Mouse (Mus musculus): ENCODE data around the gene Ranbp10.
"Not testable (repeated sequence)": the region's sequence is repeated elsewhere in the genome, so short reads cannot be mapped to it uniquely, and the experiment has no call there.

The Ranbp10 gene

GRCm38 (mm10) chr8:105833740-105834139, 6.6 kb upstream of the Ranbp10 start:
- DNase-seq: not testable (repeated sequence)

DNA sequence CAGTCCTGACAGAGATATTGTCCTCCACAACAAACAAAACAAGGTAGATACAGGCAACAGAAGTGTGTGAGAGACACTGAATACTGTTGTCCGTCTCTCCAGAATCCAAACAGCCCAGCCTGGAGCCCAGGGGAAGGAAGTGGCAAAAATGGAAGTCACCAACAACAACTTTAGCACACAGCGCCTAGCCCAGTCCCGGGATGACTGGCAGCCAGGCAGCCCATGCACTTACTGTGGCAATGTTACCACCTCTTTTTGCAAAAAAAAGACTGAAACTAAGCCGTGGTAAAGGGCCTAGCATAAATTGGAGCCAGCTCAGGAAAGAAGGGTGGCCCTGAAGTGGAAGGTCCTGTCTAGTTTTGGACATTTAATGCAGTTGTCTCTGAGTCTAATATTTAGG, 771 bp downstream of the Ranbp10 start:
- DNase-seq: no peak

DNA sequence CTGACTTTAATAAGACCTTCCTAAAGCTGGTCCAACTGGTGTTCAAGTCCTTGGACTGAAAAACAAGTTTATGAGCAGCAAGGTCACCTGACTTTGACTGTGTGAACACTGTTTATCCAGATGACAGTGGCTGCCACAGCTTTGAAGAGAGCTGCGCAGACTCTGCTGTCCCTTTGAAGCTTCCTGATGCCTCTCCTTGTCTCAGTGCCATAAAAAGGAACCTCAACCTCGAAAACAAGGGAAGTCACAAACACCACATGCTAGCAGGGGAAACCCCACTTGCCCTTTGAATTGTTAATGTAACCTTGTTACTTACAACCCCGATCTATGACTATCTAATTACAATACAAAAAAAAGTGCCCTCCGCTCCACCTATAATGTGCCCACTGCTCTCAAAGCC, 1.6 kb downstream of the Ranbp10 start:
- no peak for DNase-seq

- DNase-seq: no peak
Observed at GRCm38 (mm10) chr8:105820925-105821324, 6.2 kb downstream of the Ranbp10 start.

DNA sequence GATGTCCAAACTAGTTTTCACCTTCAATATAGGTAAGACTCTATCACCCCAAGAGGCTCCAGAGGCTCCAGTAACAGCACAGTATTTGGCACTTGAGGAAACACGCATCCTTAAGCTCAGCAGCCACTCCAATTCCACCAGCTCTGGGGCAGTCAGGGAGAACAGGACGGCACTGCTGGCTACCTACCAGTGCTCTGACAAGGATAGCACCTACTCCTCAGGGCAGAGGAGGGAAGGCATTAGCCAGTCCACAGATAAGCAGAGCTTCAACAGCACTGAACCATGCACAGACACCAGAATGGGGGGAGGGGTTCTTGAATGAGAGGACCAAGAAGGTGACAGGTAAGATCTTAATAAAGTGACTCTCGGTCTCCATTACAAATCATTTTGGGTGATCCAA, 7.5 kb downstream of the Ranbp10 start:
- no peak for DNase-seq

- no peak for DNase-seq
Observed at GRCm38 (mm10) chr8:105813241-105813640, 13.9 kb downstream of the Ranbp10 start.

DNA sequence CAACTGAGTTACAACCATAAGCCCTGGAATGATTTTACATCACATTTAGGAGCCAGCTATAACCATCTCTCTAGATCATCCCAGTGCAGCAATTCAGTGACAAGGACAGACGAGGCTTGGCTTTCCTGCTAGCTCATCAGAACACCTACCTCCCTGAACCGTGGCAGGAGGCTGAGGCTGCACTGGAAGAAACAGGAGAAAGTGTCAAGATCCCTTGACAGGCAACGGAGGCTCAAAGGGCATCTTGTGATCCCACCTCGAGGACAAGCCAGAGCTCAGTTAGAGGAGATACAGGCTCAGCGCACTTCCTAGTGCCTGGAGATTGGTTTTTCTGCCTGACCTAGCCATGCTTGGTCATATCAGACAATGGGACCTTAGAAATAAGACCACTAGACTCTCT, 14.6 kb downstream of the Ranbp10 start:
- no peak for DNase-seq

DNA sequence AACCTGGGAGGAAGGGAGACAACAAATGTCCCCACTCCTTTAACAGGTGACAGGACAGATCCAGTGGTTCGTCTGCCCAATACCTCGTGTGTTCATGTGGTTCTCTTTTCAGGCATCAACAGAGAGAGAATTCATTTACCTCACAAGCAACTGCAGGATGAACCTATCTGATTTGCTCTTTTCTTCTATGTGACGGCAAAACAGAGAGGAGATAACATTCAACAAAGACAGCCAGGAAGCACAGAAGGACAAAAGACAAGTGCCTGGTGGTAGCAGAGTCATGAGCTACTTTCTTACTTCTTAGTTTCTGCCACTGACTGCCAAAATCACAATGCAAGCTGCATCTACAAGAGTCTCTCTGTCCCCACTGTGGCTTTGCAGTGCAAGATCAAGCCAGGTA, 15.6 kb downstream of the Ranbp10 start:
- no peak for DNase-seq

GRCm38 (mm10) chr8:105811061-105811460, 16.1 kb downstream of the Ranbp10 start:
- DNase-seq: no peak

GRCm38 (mm10) chr8:105810245-105810786, 16.8 kb downstream of the Ranbp10 start:
- DNase-seq: no peak

DNA sequence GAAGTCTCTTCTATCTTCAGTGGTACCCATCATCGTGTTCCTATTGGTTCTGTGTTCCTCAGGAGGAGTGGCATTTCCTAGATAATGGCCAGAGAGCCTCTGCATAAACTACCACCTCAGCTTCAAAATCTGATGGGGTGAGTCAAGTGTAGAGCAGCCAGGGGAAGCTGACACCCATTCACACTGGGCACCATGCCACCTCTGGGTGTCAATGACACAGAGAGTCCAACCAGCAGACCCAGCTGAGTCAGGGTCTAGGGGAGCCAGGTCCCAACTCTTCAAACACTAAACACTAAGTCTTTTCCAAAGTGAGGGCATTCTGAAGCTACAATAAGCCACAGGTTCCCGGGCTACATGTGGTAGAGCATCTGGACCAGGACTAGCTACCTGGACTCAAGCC, 18.7 kb downstream of the Ranbp10 start:
- no peak for DNase-seq

DNA sequence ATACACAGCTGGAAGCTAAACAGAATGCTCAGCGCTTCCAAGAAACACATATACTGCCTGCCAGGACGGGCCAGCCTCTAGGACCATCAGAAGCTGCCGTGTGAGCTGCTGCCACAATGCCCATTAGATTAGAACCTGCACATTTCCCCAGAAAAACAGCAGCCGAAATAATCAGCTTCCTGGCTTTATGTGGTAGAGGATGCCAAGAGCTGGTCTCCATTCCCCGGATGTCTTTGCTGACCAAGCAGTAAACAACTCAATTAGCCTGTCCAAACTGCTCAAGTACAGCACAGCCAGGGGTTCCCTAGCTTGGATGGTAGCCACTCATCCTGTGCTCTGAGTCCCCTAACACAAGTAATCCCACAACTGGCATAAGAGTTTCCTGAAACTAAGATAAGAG, 19.4 kb downstream of the Ranbp10 start:
- DNase-seq: no peak

- no peak for DNase-seq
Observed at GRCm38 (mm10) chr8:105805964-105806363, 21.2 kb downstream of the Ranbp10 start.

DNA sequence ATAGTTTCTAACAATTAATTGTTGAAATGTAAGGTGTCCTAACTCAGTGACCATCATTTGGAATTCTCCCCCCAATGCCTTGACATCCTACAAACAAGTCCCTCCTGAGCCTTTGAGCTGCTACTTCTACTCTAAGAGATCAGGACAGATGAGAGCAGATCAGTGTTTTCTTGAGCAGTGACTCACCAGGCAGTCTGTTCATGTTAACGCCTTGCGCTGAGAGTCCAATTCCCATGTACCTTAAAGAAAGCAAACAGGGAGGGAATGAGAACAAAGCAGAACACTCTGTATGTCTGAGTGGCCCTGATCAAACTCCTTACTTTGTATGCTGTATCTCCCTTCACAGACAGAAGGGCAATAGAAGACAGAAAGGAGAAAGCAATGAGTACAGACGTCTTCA, 21.8 kb downstream of the Ranbp10 start:
- no peak for DNase-seq

GRCm38 (mm10) chr8:105804797-105805196, 22.4 kb downstream of the Ranbp10 start:
- no peak for DNase-seq

GRCm38 (mm10) chr8:105801153-105801904, 25.8 kb downstream of the Ranbp10 start:
- no peak for DNase-seq

- DNase-seq: peak; percentile 50
Observed at GRCm38 (mm10) chr8:105799091-105799812, 27.9 kb downstream of the Ranbp10 start.

GRCm38 (mm10) chr8:105798408-105798807, 28.7 kb downstream of the Ranbp10 start:
- no peak for DNase-seq

DNA sequence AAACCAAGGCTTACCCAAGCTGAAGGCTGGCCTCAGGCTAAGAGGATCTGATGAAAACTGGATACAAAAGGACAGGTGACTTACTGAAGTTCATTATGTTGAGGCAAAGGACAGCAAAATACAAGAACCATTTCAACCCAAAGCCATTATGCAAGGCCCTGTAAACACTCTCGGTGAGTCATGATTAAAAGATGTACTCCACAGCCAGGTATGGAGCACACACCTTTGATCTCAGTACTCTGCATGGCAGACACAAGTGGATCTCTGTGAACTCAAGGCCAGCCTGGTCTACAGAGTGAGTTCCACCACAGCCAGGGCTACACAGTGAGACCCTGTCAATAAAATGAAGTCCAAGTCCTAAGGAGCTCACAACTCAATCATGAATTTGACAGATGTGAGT, 31.4 kb downstream of the Ranbp10 start:
- DNase-seq: no peak

GRCm38 (mm10) chr8:105794009-105794598, 33.0 kb downstream of the Ranbp10 start:
- DNase-seq: no peak

GRCm38 (mm10) chr8:105793331-105793730, 33.8 kb downstream of the Ranbp10 start:
- no peak for DNase-seq

- DNase-seq: no peak
Observed at GRCm38 (mm10) chr8:105789626-105790025, 37.5 kb downstream of the Ranbp10 start.

GRCm38 (mm10) chr8:105788927-105789326, 38.2 kb downstream of the Ranbp10 start:
- DNase-seq: no peak

DNA sequence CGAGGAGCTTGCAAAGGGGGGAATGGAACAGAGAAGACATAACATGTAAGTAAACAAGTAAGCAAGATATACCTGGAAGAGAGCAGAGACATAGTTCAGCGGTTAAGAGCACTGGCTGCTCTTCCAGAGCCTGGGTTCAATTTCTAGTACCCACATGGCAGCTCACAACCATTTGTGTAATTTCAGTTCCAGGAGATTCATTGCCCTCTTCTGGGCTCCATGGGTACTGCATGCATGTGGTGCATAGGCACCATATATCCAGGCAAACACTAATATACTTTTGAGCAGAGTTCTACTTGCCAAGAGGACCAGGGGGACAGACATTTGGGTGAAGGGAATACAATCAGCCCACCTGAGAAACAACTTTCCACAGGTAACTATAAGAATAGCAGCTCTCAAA, 38.9 kb downstream of the Ranbp10 start:
- DNase-seq: no peak

Data from cerebellum, adult 11-12 months (tissue).